Mouse (Mus musculus) layer of hippocampus, adult 6 months (tissue): ENCODE results near the gene Ankrd42. TPM values are rescaled to one million over a fixed set of nuclear protein-coding genes. Genes with fewer than 3 reads are reported as not detected.

Experiments
- long read RNA-seq, 2 experiments: library from polyadenylated mRNA; unstranded; transcript quantifications; one replicate each; pipeline ENCODE4 v2.0.0; 2019 to 2020
- polyA plus RNA-seq: library from polyadenylated mRNA; unstranded; fragments of <200 nt; fragmentation: Nextera tagmentation; gene quantifications from 2 replicates; pipeline ENCODE4 v1.2.3, GENCODE M21; 2021

Gene Ankrd42
- 5.6 and 5.8 TPM in 2 replicates for polyA plus RNA-seq
- long read RNA-seq, experiment 1, partial matches to known transcripts = 3 of 8 reads
- long read RNA-seq, experiment 1, other reads (novel, unspliced or antisense) = 1 of 8 reads
- long read RNA-seq, experiment 2, transcript Ankrd42-202 (12 exons, 2,782 nt) = major isoform, 25 of 45 reads
- long read RNA-seq, experiment 2, partial matches to known transcripts = 6 of 45 reads
- long read RNA-seq, experiment 2, other reads (novel, unspliced or antisense) = 11 of 45 reads

DNA sequence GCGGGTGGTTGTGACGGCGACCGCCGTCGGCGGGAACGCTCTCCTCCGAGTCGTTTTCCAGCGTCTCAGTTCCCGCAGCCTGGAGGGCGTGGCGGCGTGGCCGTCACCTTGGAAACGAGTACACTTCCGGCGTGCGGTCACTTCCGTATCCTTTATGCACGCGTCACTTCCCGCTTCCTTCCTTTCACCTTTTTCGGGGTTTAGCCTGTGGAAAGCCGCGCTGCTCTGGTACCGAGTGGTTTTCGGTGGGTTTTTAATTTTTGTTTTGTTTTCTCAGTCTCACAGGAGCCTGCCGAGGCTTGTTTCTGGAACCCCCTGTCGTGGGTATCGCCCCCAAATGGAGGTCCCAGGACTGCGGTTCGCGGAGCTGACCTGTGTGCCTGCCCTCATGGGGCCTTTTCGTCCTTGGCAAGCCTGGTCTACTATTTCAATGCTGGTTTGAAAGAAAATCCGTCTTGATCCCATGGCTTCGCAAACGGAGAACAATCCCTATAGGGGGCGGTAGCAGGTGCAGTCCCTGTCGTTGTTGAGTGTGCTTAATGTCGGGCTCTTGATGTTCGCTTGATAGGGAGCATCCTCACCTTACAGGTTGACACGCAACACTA lies at the start of gene Ankrd42:
TSS of gene Ankrd42 (minus strand) at position 122 of the 605 bp plus-strand sequence.

DNA sequence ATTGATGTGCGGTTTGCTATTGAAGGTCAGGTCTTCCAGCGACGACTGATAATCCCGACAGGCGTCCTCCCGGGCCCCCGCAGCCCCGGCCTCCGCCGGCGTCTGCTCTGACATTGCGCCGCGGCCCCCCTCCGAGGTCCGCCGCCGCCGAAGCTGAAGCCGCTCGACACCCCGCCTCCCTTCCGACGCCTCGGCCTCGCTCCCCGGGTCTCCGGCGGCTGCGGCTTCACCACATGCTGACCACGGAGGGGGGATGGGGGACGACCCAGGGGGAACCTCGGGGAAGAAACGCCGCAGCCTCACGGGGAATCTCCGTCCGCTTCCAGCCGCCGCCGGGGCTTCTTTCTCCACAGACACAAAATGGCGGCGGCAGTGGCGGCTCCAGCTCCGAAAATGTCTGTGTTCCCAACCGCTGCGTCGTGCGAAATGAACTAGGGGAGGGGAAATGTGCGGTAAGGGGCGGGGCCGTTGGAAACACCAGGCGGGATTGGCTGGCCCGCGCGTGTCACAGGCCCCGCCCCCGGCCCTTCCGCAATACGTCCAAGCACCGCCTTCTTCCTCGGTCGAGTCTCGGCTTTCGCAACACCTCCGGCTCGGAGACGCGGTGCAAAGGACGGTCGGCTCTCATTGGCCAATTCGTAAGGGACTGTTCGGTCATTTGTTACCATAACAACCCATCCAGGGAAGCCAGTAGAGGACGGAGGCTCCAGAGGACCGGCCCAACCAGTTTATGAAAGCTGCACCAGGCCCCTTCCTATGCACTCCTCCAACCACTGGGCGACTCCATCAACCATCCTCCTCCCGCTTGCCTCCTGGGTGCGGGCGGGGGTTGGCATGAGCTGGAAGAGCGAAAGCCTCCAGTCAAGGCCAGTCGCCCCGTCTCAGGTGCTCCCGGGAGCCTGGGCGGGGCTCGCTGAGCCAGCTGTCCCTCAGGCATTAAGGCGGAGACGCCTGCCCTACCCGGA lies 32.8 kb upstream of the Ankrd42 start, which contains the start of gene Pcf11:
TSS of gene Pcf11 (minus strand) at position 428 of the 965 bp plus-strand sequence.

DNA sequence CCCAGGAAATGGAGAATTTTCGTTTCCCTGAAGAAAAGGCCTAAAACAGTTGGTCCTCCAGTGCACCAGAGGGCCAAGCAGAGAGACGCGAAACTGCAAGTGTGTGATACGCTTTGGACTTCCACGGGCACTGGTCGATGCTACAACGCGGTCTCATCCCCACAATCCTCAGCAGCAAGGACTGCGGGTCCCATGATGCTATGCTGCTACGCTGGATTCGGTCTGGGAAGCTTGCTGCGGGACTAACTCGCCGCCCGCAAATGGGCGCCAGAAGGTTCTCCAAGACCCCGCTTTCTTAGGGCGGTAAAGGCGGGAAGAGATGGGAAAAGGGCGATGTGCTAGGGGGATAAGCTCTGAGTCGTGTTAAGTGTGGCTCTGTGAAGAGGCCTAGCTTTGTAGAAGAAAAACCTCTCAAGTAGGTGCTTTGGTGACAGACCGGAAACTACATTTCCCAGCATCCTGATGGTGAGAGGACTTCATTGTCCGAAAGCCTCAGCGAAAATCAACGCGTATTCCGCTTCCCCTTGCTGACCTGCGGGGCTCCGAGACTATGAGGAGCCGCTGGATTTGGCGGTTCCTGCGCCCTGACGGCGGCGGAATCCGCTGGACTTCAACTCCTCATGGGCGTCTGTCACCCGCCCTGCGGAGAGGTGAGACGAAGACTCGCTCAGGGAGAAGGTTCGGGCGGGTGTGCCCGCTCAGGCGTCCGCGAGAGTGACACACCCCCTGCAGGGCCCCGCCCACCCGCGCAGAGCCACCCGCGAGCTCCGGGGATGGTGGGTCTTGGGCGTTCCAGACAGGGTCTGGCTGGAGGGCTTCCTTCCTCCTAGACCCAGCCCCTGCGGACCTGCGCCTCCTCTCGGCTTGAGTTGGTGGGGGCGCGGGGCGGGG lies 75.7 kb downstream of the Ankrd42 start, which contains the start of gene Ccdc90b:
TSS of gene Ccdc90b (plus strand) at position 164 of the 891 bp plus-strand sequence.

Other genes with a start within 250 kb of the Ankrd42 start
- gene Ccdc90b, start 76.0 kb downstream of the Ankrd42 start, polyA plus RNA-seq = 20.7 and 23.0 TPM in 2 replicates
- 3.3 and 5.6 TPM in 2 replicates for gene Pcf11, start 32.8 kb upstream of the Ankrd42 start, polyA plus RNA-seq
- 16.3 and 17.6 TPM in 2 replicates for gene Rab30, start 104.5 kb upstream of the Ankrd42 start, polyA plus RNA-seq
- gene Ddias, start 237.1 kb upstream of the Ankrd42 start, polyA plus RNA-seq = 0.24 and 0.35 TPM in 2 replicates
- gene Prcp, start 237.3 kb upstream of the Ankrd42 start, polyA plus RNA-seq = 12.6 and 14.7 TPM in 2 replicates